Mouse (Mus musculus): Measurements from ENCODE around the gene Spsb1.

DNA sequence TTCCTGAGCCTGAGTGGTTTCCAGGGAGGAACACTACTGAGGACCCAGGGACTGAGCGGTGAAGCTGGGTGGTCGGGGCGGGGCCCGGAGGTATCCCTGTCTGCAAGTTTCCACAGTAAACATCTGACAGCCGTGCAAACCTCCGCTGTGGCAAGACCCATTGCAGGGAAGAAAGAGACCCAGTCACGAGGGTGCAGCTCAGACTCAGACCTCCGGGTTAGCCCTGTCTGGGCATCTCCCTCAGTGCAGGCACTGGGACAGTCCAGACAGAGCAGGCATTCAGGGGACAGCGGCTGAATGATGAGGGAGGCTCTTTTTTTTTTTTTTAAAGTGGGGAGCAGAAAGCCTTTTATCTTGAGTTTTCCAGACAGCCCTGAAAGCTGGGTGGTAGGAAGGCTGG lies 9.6 kb downstream of the Spsb1 start:
- no peak for TF ChIP-seq POLR2A (IDR thresholded peaks at IDR 0.05; ENCODE audit: insufficient read depth, low read depth, low read length)
- TF ChIP-seq CTCF (IDR thresholded peaks at IDR 0.05; ENCODE audit: insufficient read depth, low read depth, low read length) = no peak
